11 mouse cellular contexts compared by ENCODE assay signal in genomic region chr4:155736421-155736820, GRCm38 (mm10). TPM values are rescaled to one million over a fixed set of nuclear protein-coding genes. Genes with fewer than 3 reads are reported as not detected.
DNase-seq lines count a peak whose midpoint lies in the region; ATAC-seq and TF ChIP-seq lines count a peak whose summit lies in the region.
"Had no signal": no experiment of that assay in that cellular context is flagged by ENCODE, and none has a peak within 500 bp of the region (broad histone marks: within the 10 kb centered on the region; RNA-seq: fewer than 3 reads in every experiment).

No protein-coding gene starts in this region.

- no peak for DNase-seq in liver, embryonic 11.5 days (ENCODE audit: low spot score)
- no peak for DNase-seq in liver
- no peak for DNase-seq in embryonic facial prominence, embryonic 14.5 days (ENCODE audit: low spot score)
- no peak for DNase-seq in forebrain, postnatal 0 days
- no peak for DNase-seq in spleen, postnatal 10 days (ENCODE audit: low spot score in 2 of 2)
- no peak for DNase-seq in heart, adult 8-10 months (ENCODE audit: low spot score)
- no peak for DNase-seq in thymus, adult 2 months
- DNase-seq: heart, adult 18-20 months had no signal

- H3K4me2 ChIP-seq in liver, embryonic 11.5 days = no peak overlapping the region
- peak overlapping the region; percentile 78 for H3K4me2 ChIP-seq in embryonic facial prominence, embryonic 14.5 days (ENCODE audit: low read depth, low read length)
- H3K4me2 ChIP-seq in forebrain, postnatal 0 days (ENCODE audit: low read depth) = peak overlapping the region; percentile 67
- peak overlapping the region; percentile 93 for H3K4me2 ChIP-seq in midbrain, embryonic 15.5 days

- TF ChIP-seq CTCF in forebrain, postnatal 0 days (IDR thresholded peaks at IDR 0.05; ENCODE audit: low read depth) = no peak
- TF ChIP-seq CTCF in thymus, adult 2 months (IDR thresholded peaks at IDR 0.05; ENCODE audit: borderline replicate concordance, control insufficient read depth, extremely low read depth, insufficient read depth, low read length, poor library complexity) = no peak

- H3K36me3 ChIP-seq in liver, embryonic 11.5 days (ENCODE audit: control insufficient read depth, insufficient read depth, low read length) = peaks cover 21% of the 10 kb centered on the region
- H3K36me3 ChIP-seq in embryonic facial prominence, embryonic 14.5 days (ENCODE audit: control insufficient read depth, insufficient read depth, low read length) = peaks cover 47% of the 10 kb centered on the region; the same call in 1 of the 2 replicates
- H3K36me3 ChIP-seq in forebrain, postnatal 0 days (ENCODE audit: insufficient read depth) = peaks cover 47% of the 10 kb centered on the region
- peaks cover 34% of the 10 kb centered on the region for H3K36me3 ChIP-seq in midbrain, embryonic 15.5 days (replicated peaks)
- H3K36me3 ChIP-seq in thymus, adult 2 months (ENCODE audit: control insufficient read depth, insufficient read depth, low read length) = no peaks in the 10 kb centered on the region

- no peak for TF ChIP-seq POLR2A in thymus, adult 2 months (IDR thresholded peaks at IDR 0.05; ENCODE audit: control insufficient read depth, extremely low read depth, insufficient read depth, low read length, poor library complexity)

- no peak overlapping the region for H3K27ac ChIP-seq in liver, embryonic 11.5 days (ENCODE audit: low read depth, low read length)
- no peak overlapping the region for H3K27ac ChIP-seq in embryonic facial prominence, embryonic 14.5 days (replicated peaks; ENCODE audit: low read depth, low read length)
- H3K27ac ChIP-seq in forebrain, postnatal 0 days (ENCODE audit: low read depth, low read length) = no peak overlapping the region
- H3K27ac ChIP-seq in midbrain, embryonic 15.5 days = 0 out of 2 replicates have a peak overlapping the region, but pooled peaks have one; percentile 97
- H3K27ac ChIP-seq in thymus, adult 2 months (ENCODE audit: control insufficient read depth, insufficient read depth, low read length) = no peak overlapping the region
- H3K27ac ChIP-seq: liver, embryonic 14.5 days had no signal

- H3K4me1 ChIP-seq in liver, embryonic 11.5 days (replicated peaks; ENCODE audit: control insufficient read depth, insufficient read depth, low read length) = peaks cover 16% of the 10 kb centered on the region
- H3K4me1 ChIP-seq in embryonic facial prominence, embryonic 14.5 days (ENCODE audit: control insufficient read depth, insufficient read depth, low read length) = peaks cover 10% of the 10 kb centered on the region
- H3K4me1 ChIP-seq in forebrain, postnatal 0 days (ENCODE audit: insufficient read depth) = peaks cover 17% of the 10 kb centered on the region; the same call in 1 of the 2 replicates
- H3K4me1 ChIP-seq in midbrain, embryonic 15.5 days = peaks cover 47% of the 10 kb centered on the region
- peaks cover 14% of the 10 kb centered on the region for H3K4me1 ChIP-seq in thymus, adult 2 months (replicated peaks; ENCODE audit: control insufficient read depth, insufficient read depth, low read length)

- no peaks in the 10 kb centered on the region for H3K9me3 ChIP-seq in liver, embryonic 11.5 days (ENCODE audit: control insufficient read depth, low read length)
- H3K9me3 ChIP-seq in embryonic facial prominence, embryonic 14.5 days (ENCODE audit: control insufficient read depth, low read length) = no peaks in the 10 kb centered on the region
- no peaks in the 10 kb centered on the region for H3K9me3 ChIP-seq in forebrain, postnatal 0 days (ENCODE audit: low read length)
- H3K9me3 ChIP-seq in midbrain, embryonic 15.5 days = no peaks in the 10 kb centered on the region
- H3K9me3 ChIP-seq: intestine, embryonic 15.5 days had no signal

- 91% methylated on average over 5 of the region's 5 CpGs for WGBS in liver, embryonic 11.5 days
- WGBS in embryonic facial prominence, embryonic 14.5 days = 91% methylated on average over 5 of the region's 5 CpGs
- 89% methylated on average over 5 of the region's 5 CpGs for WGBS in forebrain, postnatal 0 days
- 92% methylated on average over 5 of the region's 5 CpGs for WGBS in midbrain, embryonic 15.5 days
- WGBS in thymus, adult 2 months = 97% methylated on average over 5 of the region's 5 CpGs

- no peak for ATAC-seq in liver, embryonic 11.5 days (replicated peaks; ENCODE audit: low FRiP score)
- no peak for ATAC-seq in embryonic facial prominence, embryonic 14.5 days (ENCODE audit: low read depth)
- no peak for ATAC-seq in forebrain, postnatal 0 days
- ATAC-seq in midbrain, embryonic 15.5 days (replicated peaks) = no peak
- ATAC-seq: intestine, embryonic 15.5 days had no signal

- peak overlapping the region; percentile 76; the same call in 1 of the 2 replicates for H3K4me3 ChIP-seq in liver, embryonic 11.5 days (ENCODE audit: low read depth, low read length)
- H3K4me3 ChIP-seq in embryonic facial prominence, embryonic 14.5 days (ENCODE audit: low read depth, low read length) = no peak overlapping the region; the same call in 1 of the 2 replicates
- no peak overlapping the region for H3K4me3 ChIP-seq in forebrain, postnatal 0 days (ENCODE audit: low read depth, low read length)
- H3K4me3 ChIP-seq in midbrain, embryonic 15.5 days = peak overlapping the region; percentile 92
- no peak overlapping the region for H3K4me3 ChIP-seq in thymus, adult 2 months (ENCODE audit: control insufficient read depth, insufficient read depth, low read length)

- 0 out of 2 replicates have a peak overlapping the region, but pooled peaks have one; percentile 30 for H3K9ac ChIP-seq in liver, embryonic 11.5 days (ENCODE audit: low read depth, low read length)
- no peak overlapping the region for H3K9ac ChIP-seq in embryonic facial prominence, embryonic 14.5 days (ENCODE audit: low read depth, low read length)
- H3K9ac ChIP-seq in forebrain, postnatal 0 days = peak overlapping the region; percentile 98; the same call in 1 of the 2 replicates
- H3K9ac ChIP-seq in midbrain, embryonic 15.5 days = no peak overlapping the region
- H3K9ac ChIP-seq: liver, embryonic 14.5 days had no signal

- no peaks in the 10 kb centered on the region for H3K27me3 ChIP-seq in liver, embryonic 11.5 days (replicated peaks; ENCODE audit: control insufficient read depth, insufficient read depth, low read length)
- no peaks in the 10 kb centered on the region for H3K27me3 ChIP-seq in embryonic facial prominence, embryonic 14.5 days (replicated peaks; ENCODE audit: control insufficient read depth, insufficient read depth, low read length)
- H3K27me3 ChIP-seq in forebrain, postnatal 0 days (ENCODE audit: insufficient read depth, low read length) = no peaks in the 10 kb centered on the region
- H3K27me3 ChIP-seq in midbrain, embryonic 15.5 days (replicated peaks) = no peaks in the 10 kb centered on the region
- no peaks in the 10 kb centered on the region for H3K27me3 ChIP-seq in thymus, adult 2 months (ENCODE audit: control insufficient read depth, insufficient read depth, low read length)
- H3K27me3 ChIP-seq: intestine, embryonic 15.5 days had no signal

RNA-seq across cellular contexts. Expression of gene Tmem240, which starts 1.8 kb away (rescaled TPM):
- polyA plus RNA-seq in liver, embryonic 11.5 days (2014; fragmentation: Nextera tagmentation; extraction: Ambion mirVana) = 0.69 and 0.70 TPM in 2 replicates
- 0.87 and 0.92 TPM in 2 replicates for polyA plus RNA-seq in embryonic facial prominence, embryonic 14.5 days (2014; fragmentation: Nextera tagmentation; extraction: Ambion mirVana)
- total RNA-seq in forebrain, postnatal 0 days (2014; rRNA removed) = 43.4 and 55.2 TPM in 2 replicates
- polyA plus RNA-seq in forebrain, postnatal 0 days (2015; fragmentation: Nextera tagmentation; extraction: Ambion mirVana) = 19.1 and 23.8 TPM in 2 replicates
- 24.8 and 24.9 TPM in 2 replicates for polyA plus RNA-seq in midbrain, embryonic 15.5 days (2015; fragmentation: Nextera tagmentation; extraction: Ambion mirVana)
- total RNA-seq in heart, adult 8-10 months (2022) = under 1 TPM in 3 of 4 experiments, not detected in 1; 0.11 to 0.81 (median 0.13) TPM
- polyA plus RNA-seq in thymus, adult 2 months (2012; rRNA removed) = 4.9 and 5.1 TPM in 2 replicates

RNA-seq across cellular contexts. Expression of gene Atad3a, which starts 24.5 kb away (rescaled TPM):
- polyA plus RNA-seq in liver, embryonic 11.5 days (2014; fragmentation: Nextera tagmentation; extraction: Ambion mirVana) = 156 and 161 TPM in 2 replicates
- 77.0 and 77.9 TPM in 2 replicates for polyA plus RNA-seq in embryonic facial prominence, embryonic 14.5 days (2014; fragmentation: Nextera tagmentation; extraction: Ambion mirVana)
- total RNA-seq in forebrain, postnatal 0 days (2014; rRNA removed) = 72.3 and 79.2 TPM in 2 replicates
- polyA plus RNA-seq in forebrain, postnatal 0 days (2015; fragmentation: Nextera tagmentation; extraction: Ambion mirVana) = 61.3 and 68.6 TPM in 2 replicates
- 93.4 and 99.2 TPM in 2 replicates for polyA plus RNA-seq in midbrain, embryonic 15.5 days (2015; fragmentation: Nextera tagmentation; extraction: Ambion mirVana)
- 10 to 100 TPM; 34.9 to 45.7 (median 40.8) TPM for total RNA-seq in heart, adult 8-10 months (2022)
- 87.0 and 93.1 TPM in 2 replicates for polyA plus RNA-seq in thymus, adult 2 months (2012; rRNA removed)

RNA-seq across cellular contexts. Expression of gene Ssu72, which starts 31.8 kb away (rescaled TPM):
- polyA plus RNA-seq in liver, embryonic 11.5 days (2014; fragmentation: Nextera tagmentation; extraction: Ambion mirVana) = 122 and 125 TPM in 2 replicates
- polyA plus RNA-seq in embryonic facial prominence, embryonic 14.5 days (2014; fragmentation: Nextera tagmentation; extraction: Ambion mirVana) = 133 and 146 TPM in 2 replicates
- total RNA-seq in forebrain, postnatal 0 days (2014; rRNA removed) = 103 and 121 TPM in 2 replicates
- polyA plus RNA-seq in forebrain, postnatal 0 days (2015; fragmentation: Nextera tagmentation; extraction: Ambion mirVana) = 164 and 176 TPM in 2 replicates
- polyA plus RNA-seq in midbrain, embryonic 15.5 days (2015; fragmentation: Nextera tagmentation; extraction: Ambion mirVana) = 151 and 155 TPM in 2 replicates
- total RNA-seq in heart, adult 8-10 months (2022) = 10 to 100 TPM; 43.2 to 53.5 (median 51.2) TPM
- 184 and 186 TPM in 2 replicates for polyA plus RNA-seq in thymus, adult 2 months (2012; rRNA removed)

RNA-seq across cellular contexts. Expression of gene Vwa1, which starts 38.1 kb away (rescaled TPM):
- polyA plus RNA-seq in liver, embryonic 11.5 days (2014; fragmentation: Nextera tagmentation; extraction: Ambion mirVana) = 1.2 and 1.3 TPM in 2 replicates
- 12.7 and 14.9 TPM in 2 replicates for polyA plus RNA-seq in embryonic facial prominence, embryonic 14.5 days (2014; fragmentation: Nextera tagmentation; extraction: Ambion mirVana)
- total RNA-seq in forebrain, postnatal 0 days (2014; rRNA removed) = 27.9 and 29.6 TPM in 2 replicates
- 22.9 and 24.8 TPM in 2 replicates for polyA plus RNA-seq in forebrain, postnatal 0 days (2015; fragmentation: Nextera tagmentation; extraction: Ambion mirVana)
- 31.5 and 33.5 TPM in 2 replicates for polyA plus RNA-seq in midbrain, embryonic 15.5 days (2015; fragmentation: Nextera tagmentation; extraction: Ambion mirVana)
- total RNA-seq in heart, adult 8-10 months (2022) = 1 to 10 TPM; 5.6 to 9.8 (median 8.1) TPM
- 11.2 and 13.5 TPM in 2 replicates for polyA plus RNA-seq in thymus, adult 2 months (2012; rRNA removed)

RNA-seq across cellular contexts. Expression of gene Fndc10, which starts 42.3 kb away (rescaled TPM):
- 0.86 and 1.4 TPM in 2 replicates for polyA plus RNA-seq in liver, embryonic 11.5 days (2014; fragmentation: Nextera tagmentation; extraction: Ambion mirVana)
- polyA plus RNA-seq in embryonic facial prominence, embryonic 14.5 days (2014; fragmentation: Nextera tagmentation; extraction: Ambion mirVana) = 6.3 and 6.9 TPM in 2 replicates
- 31.9 and 33.5 TPM in 2 replicates for total RNA-seq in forebrain, postnatal 0 days (2014; rRNA removed)
- 20.4 and 24.6 TPM in 2 replicates for polyA plus RNA-seq in forebrain, postnatal 0 days (2015; fragmentation: Nextera tagmentation; extraction: Ambion mirVana)
- 15.7 and 17.1 TPM in 2 replicates for polyA plus RNA-seq in midbrain, embryonic 15.5 days (2015; fragmentation: Nextera tagmentation; extraction: Ambion mirVana)
- 1 to 10 TPM in 3 of 4 experiments, under 1 TPM in 1; 0.98 to 2.4 (median 1.3) TPM for total RNA-seq in heart, adult 8-10 months (2022)
- polyA plus RNA-seq in thymus, adult 2 months (2012; rRNA removed) = 17.4 and 18.5 TPM in 2 replicates

Comparison
In these comparisons a context has a peak if more than half of its experiments do, and no peak if none do; other contexts are left out.
1. H3K4me3 ChIP-seq: peak in liver, embryonic 11.5 days (single experiment) and midbrain, embryonic 15.5 days (single experiment); none in embryonic facial prominence, embryonic 14.5 days (single experiment), forebrain, postnatal 0 days (single experiment) and thymus, adult 2 months (single experiment).
2. H3K9ac ChIP-seq: peak in liver, embryonic 11.5 days (single experiment) and forebrain, postnatal 0 days (single experiment); none in embryonic facial prominence, embryonic 14.5 days (single experiment) and midbrain, embryonic 15.5 days (single experiment).